In genomic region chr10:118121047-118121936, GRCm38 (mm10) we compare ENCODE assay signal across 9 mouse cellular contexts. TPM values are rescaled to one million over a fixed set of nuclear protein-coding genes. Genes with fewer than 3 reads are reported as not detected.
DNase-seq lines count a peak whose midpoint lies in the region; ATAC-seq lines count a peak whose summit lies in the region.
"Had no signal": no experiment of that assay in that cellular context is flagged by ENCODE, and none has a peak within 500 bp of the region (broad histone marks: within the 10 kb centered on the region; RNA-seq: fewer than 3 reads in every experiment).

No protein-coding gene starts in this region.

- no peaks in the 10 kb centered on the region for H3K4me1 ChIP-seq in kidney, embryonic 15.5 days
- peaks cover 6% of the 10 kb centered on the region for H3K4me1 ChIP-seq in limb, embryonic 15.5 days

- ATAC-seq in kidney, embryonic 15.5 days (replicated peaks; ENCODE audit: low FRiP score): no peak
- no peak for ATAC-seq in limb, embryonic 15.5 days (ENCODE audit: insufficient number of reproducible peaks, low FRiP score, low TSS enrichment, low read depth)
- no peak for ATAC-seq in erythroid progenitor cell, adult 5-6 weeks (replicated peaks; ENCODE audit: low FRiP score, poor library complexity, severe bottlenecking)

- no peak overlapping the region for H3K4me3 ChIP-seq in kidney, embryonic 15.5 days (replicated peaks)
- no peak overlapping the region for H3K4me3 ChIP-seq in limb, embryonic 15.5 days
- H3K4me3 ChIP-seq: erythroblast, embryonic 14.5 days had no signal

- no peaks in the 10 kb centered on the region for H3K36me3 ChIP-seq in kidney, embryonic 15.5 days
- H3K36me3 ChIP-seq in limb, embryonic 15.5 days: no peaks in the 10 kb centered on the region

- peaks cover 13% of the 10 kb centered on the region; the same call in 1 of the 2 replicates for H3K27me3 ChIP-seq in kidney, embryonic 15.5 days
- no peaks in the 10 kb centered on the region for H3K27me3 ChIP-seq in limb, embryonic 15.5 days

- no peak overlapping the region for H3K9ac ChIP-seq in kidney, embryonic 15.5 days
- H3K9ac ChIP-seq in limb, embryonic 15.5 days: no peak overlapping the region

- H3K9me3 ChIP-seq in kidney, embryonic 15.5 days (replicated peaks): no peaks in the 10 kb centered on the region
- no peaks in the 10 kb centered on the region for H3K9me3 ChIP-seq in limb, embryonic 15.5 days

- no peak for DNase-seq in kidney, adult 11 months
- peak; percentile 76 to 77 for DNase-seq in heart, adult 9 months (ENCODE audit: low spot score in 2 of 2)
- peak; percentile 69 for DNase-seq in skeletal muscle tissue, adult 2 months (ENCODE audit: low read depth, low spot score)
- DNase-seq in frontal cortex, postnatal 10 days (ENCODE audit: low spot score in 2 of 2): no peak
- DNase-seq in cerebellum, adult 11-12 months: no peak

- H3K4me2 ChIP-seq in kidney, embryonic 15.5 days: peak overlapping the region; percentile 39
- H3K4me2 ChIP-seq in limb, embryonic 15.5 days: 0 out of 2 replicates have a peak overlapping the region, but pooled peaks have one; percentile 22

- 52% methylated on average over 25 of the region's 25 CpGs for WGBS in kidney, embryonic 15.5 days
- WGBS in limb, embryonic 15.5 days: 65% methylated on average over 25 of the region's 25 CpGs

- no peak overlapping the region for H3K27ac ChIP-seq in kidney, embryonic 15.5 days
- H3K27ac ChIP-seq in limb, embryonic 15.5 days: no peak overlapping the region

RNA-seq across cellular contexts. Expression of gene Mdm1, which starts 20.3 kb away (rescaled TPM):
- polyA plus RNA-seq in kidney, embryonic 15.5 days (2015; fragmentation: Nextera tagmentation; extraction: Ambion mirVana): 29.3 and 29.8 TPM in 2 replicates
- 20.7 and 21.3 TPM in 2 replicates for polyA plus RNA-seq in limb, embryonic 15.5 days (2015; fragmentation: Nextera tagmentation; extraction: Ambion mirVana)
- 8.0 and 12.3 TPM in 2 replicates for total RNA-seq in erythroid progenitor cell, adult 5-6 weeks (2015; ENCODE audit: low replicate concordance)
- 30.4 and 41.5 TPM in 2 replicates for total RNA-seq in erythroid progenitor cell, adult 5-6 weeks (2017; ENCODE audit: low replicate concordance)

Comparison
In these comparisons a context has a peak if more than half of its experiments do, and no peak if none do; other contexts are left out.
1. DNase-seq: peak in heart, adult 9 months (2 of 2) and skeletal muscle tissue, adult 2 months (single experiment); none in kidney, adult 11 months (single experiment), frontal cortex, postnatal 10 days (0 of 2) and cerebellum, adult 11-12 months (single experiment).